Mouse (Mus musculus): ENCODE results near the gene Zfp78.

- TF ChIP-seq CTCF (IDR thresholded peaks at IDR 0.05; ENCODE audit: borderline replicate concordance, insufficient read depth, low read depth, low read length): no peak
- no peak for TF ChIP-seq POLR2A (IDR thresholded peaks at IDR 0.05; ENCODE audit: borderline replicate concordance, insufficient read depth, low read length)
Observed at GRCm38 (mm10) chr7:6344124-6344523, 19.0 kb upstream of the Zfp78 start.
